ENCODE assay signal across 8 mouse cellular contexts in the genomic region with DNA sequence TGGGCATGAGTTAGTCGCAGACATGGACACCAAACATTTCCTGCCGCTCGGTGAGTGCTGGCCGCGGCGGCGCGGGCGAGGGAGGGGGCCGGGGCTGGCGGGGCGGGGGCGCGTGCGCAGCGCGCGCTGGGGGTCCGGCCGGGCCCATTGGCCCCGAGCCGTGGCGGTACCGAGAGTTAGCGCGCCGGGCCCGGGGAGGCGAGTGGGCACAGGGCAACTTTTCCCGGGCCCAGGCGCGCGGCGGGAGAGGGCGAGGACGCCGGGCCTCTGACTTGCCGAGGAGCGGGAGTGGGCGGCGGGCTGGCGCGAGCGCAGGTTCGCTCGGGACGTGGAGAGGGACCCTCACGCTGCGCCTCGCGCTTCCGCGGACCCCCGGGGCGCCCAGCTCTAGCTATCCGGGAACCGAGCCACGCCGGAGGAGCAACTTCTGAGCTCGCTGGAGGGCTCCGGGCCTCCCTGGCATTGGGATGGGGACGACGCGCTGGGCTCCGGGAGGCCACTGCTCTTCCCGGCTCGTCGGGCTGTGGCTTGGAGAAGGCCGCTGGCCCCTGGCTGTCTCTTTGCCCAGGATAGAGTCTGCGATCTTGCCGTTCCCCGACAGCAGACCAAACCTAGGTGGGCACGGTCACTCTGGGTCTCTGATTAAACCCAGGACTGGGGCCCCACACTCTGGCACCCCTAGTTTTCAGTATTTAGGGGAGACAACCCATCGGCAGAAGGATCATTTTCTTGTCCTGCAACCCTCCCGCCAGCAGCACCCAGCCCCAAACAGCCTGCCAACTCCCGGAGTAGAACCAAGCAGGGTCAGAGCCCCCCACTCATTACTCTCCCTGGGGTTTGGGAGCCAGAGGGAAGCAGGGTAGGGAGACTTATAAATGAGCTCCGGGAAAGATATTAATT. TPM values are rescaled to one million over a fixed set of nuclear protein-coding genes. Genes with fewer than 3 reads are reported as not detected.
DNase-seq lines count a peak whose midpoint lies in the region; ATAC-seq and TF ChIP-seq lines count a peak whose summit lies in the region.

No protein-coding gene starts in this region.

- ATAC-seq in forebrain, embryonic 12.5 days (ENCODE audit: low FRiP score), result peak; percentile 45; the same call in 1 of the 2 replicates
- no peak; the same call in 1 of the 2 replicates for ATAC-seq in hindbrain, embryonic 13.5 days (ENCODE audit: low FRiP score)
- no peak; the same call in 1 of the 2 replicates for ATAC-seq in liver, embryonic 11.5 days (replicated peaks; ENCODE audit: low FRiP score)
- peak; percentile 14; the same call in 1 of the 2 replicates for ATAC-seq in neural tube, embryonic 11.5 days (ENCODE audit: insufficient read depth, low FRiP score, low TSS enrichment)

- peak overlapping the region; percentile 21; the same call in 1 of the 2 replicates for H3K27ac ChIP-seq in bone marrow, adult 2 months (ENCODE audit: control insufficient read depth, insufficient read depth, low read depth, low read length, poor library complexity)
- H3K27ac ChIP-seq in forebrain, embryonic 12.5 days, result peak overlapping the region; percentile 89
- peak overlapping the region; percentile 90 for H3K27ac ChIP-seq in hindbrain, embryonic 13.5 days
- H3K27ac ChIP-seq in liver, embryonic 11.5 days (ENCODE audit: low read depth, low read length), result peak overlapping the region; percentile 83
- peak overlapping the region; percentile 92 for H3K27ac ChIP-seq in neural tube, embryonic 11.5 days (ENCODE audit: low read depth, low read length)

- TF ChIP-seq CTCF in bone marrow, adult 2 months (IDR thresholded peaks at IDR 0.05; ENCODE audit: control insufficient read depth, insufficient read depth, low read length), result no peak

- no peaks in the 10 kb centered on the region for H3K36me3 ChIP-seq in forebrain, embryonic 12.5 days (replicated peaks)
- no peaks in the 10 kb centered on the region for H3K36me3 ChIP-seq in hindbrain, embryonic 13.5 days
- no peaks in the 10 kb centered on the region for H3K36me3 ChIP-seq in liver, embryonic 11.5 days (ENCODE audit: control insufficient read depth, insufficient read depth, low read length)
- no peaks in the 10 kb centered on the region for H3K36me3 ChIP-seq in neural tube, embryonic 11.5 days (ENCODE audit: control insufficient read depth, insufficient read depth, low read length)

- H3K4me3 ChIP-seq in bone marrow, adult 2 months (replicated peaks; ENCODE audit: control insufficient read depth, low read depth, low read length), result peak overlapping the region; percentile 51
- H3K4me3 ChIP-seq in forebrain, embryonic 12.5 days (replicated peaks), result peak overlapping the region; percentile 92
- peak overlapping the region; percentile 78 for H3K4me3 ChIP-seq in hindbrain, embryonic 13.5 days
- H3K4me3 ChIP-seq in liver, embryonic 11.5 days (ENCODE audit: low read depth, low read length), result peak overlapping the region; percentile 78
- peak overlapping the region; percentile 89 for H3K4me3 ChIP-seq in neural tube, embryonic 11.5 days (ENCODE audit: low read depth, low read length)

- WGBS in bone marrow, adult 2 months, result 1% methylated on average over 70 of the region's 77 CpGs
- WGBS in forebrain, embryonic 12.5 days, result under 1% methylated on average over 75 of the region's 77 CpGs
- WGBS in hindbrain, embryonic 13.5 days, result under 1% methylated on average over 61 of the region's 77 CpGs
- WGBS in liver, embryonic 11.5 days, result under 1% methylated on average over 64 of the region's 77 CpGs
- WGBS in neural tube, embryonic 11.5 days, result under 1% methylated on average over 50 of the region's 77 CpGs

- peaks cover 28% of the 10 kb centered on the region for H3K27me3 ChIP-seq in forebrain, embryonic 12.5 days
- H3K27me3 ChIP-seq in hindbrain, embryonic 13.5 days, result 0 out of 2 replicates have a peak, but pooled peaks cover 3% of the 10 kb centered on the region
- H3K27me3 ChIP-seq in liver, embryonic 11.5 days (replicated peaks; ENCODE audit: control insufficient read depth, insufficient read depth, low read length), result peaks cover 10% of the 10 kb centered on the region; the same call in 1 of the 2 replicates
- no peaks in the 10 kb centered on the region for H3K27me3 ChIP-seq in neural tube, embryonic 11.5 days (ENCODE audit: control insufficient read depth, insufficient read depth, low read length)

- no peaks in the 10 kb centered on the region for H3K9me3 ChIP-seq in forebrain, embryonic 12.5 days
- no peaks in the 10 kb centered on the region for H3K9me3 ChIP-seq in hindbrain, embryonic 13.5 days
- H3K9me3 ChIP-seq in liver, embryonic 11.5 days (ENCODE audit: control insufficient read depth, low read length), result no peaks in the 10 kb centered on the region
- H3K9me3 ChIP-seq in neural tube, embryonic 11.5 days (ENCODE audit: control insufficient read depth, low read length), result no peaks in the 10 kb centered on the region

- peak overlapping the region; percentile 89 for H3K4me2 ChIP-seq in forebrain, embryonic 12.5 days
- peak overlapping the region; percentile 91 for H3K4me2 ChIP-seq in hindbrain, embryonic 13.5 days
- H3K4me2 ChIP-seq in liver, embryonic 11.5 days, result peak overlapping the region; percentile 75
- peak overlapping the region; percentile 94 for H3K4me2 ChIP-seq in neural tube, embryonic 11.5 days (ENCODE audit: low read depth)

- peak; percentile 65 for DNase-seq in ovary, postnatal 36 days (ENCODE audit: low spot score)
- DNase-seq in ovary, postnatal 10 days (ENCODE audit: low spot score), result no peak
- peak; percentile 62 for DNase-seq in liver, embryonic 11.5 days (ENCODE audit: low spot score)
- DNase-seq in neural tube, embryonic 11.5 days (ENCODE audit: low spot score), result peak; percentile 59
- no peak for DNase-seq in spleen, postnatal 36 days (ENCODE audit: low spot score in 2 of 2)

- H3K9ac ChIP-seq in forebrain, embryonic 12.5 days, result peak overlapping the region; percentile 93
- peak overlapping the region; percentile 91 for H3K9ac ChIP-seq in hindbrain, embryonic 13.5 days
- H3K9ac ChIP-seq in liver, embryonic 11.5 days (ENCODE audit: low read depth, low read length), result peak overlapping the region; percentile 86
- H3K9ac ChIP-seq in neural tube, embryonic 11.5 days (ENCODE audit: low read length), result peak overlapping the region; percentile 91

- no peak for TF ChIP-seq POLR2A in bone marrow, adult 2 months (IDR thresholded peaks at IDR 0.05; ENCODE audit: borderline replicate concordance, control insufficient read depth, low read depth, low read length)

- no peaks in the 10 kb centered on the region for H3K4me1 ChIP-seq in bone marrow, adult 2 months (ENCODE audit: control insufficient read depth, insufficient read depth, low read length)
- H3K4me1 ChIP-seq in forebrain, embryonic 12.5 days, result peaks cover 53% of the 10 kb centered on the region
- H3K4me1 ChIP-seq in hindbrain, embryonic 13.5 days (replicated peaks), result peaks cover 63% of the 10 kb centered on the region
- peaks cover 37% of the 10 kb centered on the region for H3K4me1 ChIP-seq in liver, embryonic 11.5 days (replicated peaks; ENCODE audit: control insufficient read depth, insufficient read depth, low read length)
- H3K4me1 ChIP-seq in neural tube, embryonic 11.5 days (ENCODE audit: control insufficient read depth, insufficient read depth, low read length), result peaks cover 43% of the 10 kb centered on the region

RNA-seq across cellular contexts. Expression of a gene that starts 1.4 kb away (rescaled TPM):
- 4.9 and 7.3 TPM in 2 replicates for polyA plus RNA-seq in bone marrow, adult 2 months (2011; ENCODE audit: insufficient read depth, insufficient read length, low replicate concordance, missing spikeins)
- polyA plus RNA-seq in forebrain, embryonic 12.5 days (2016; fragmentation: Nextera tagmentation; extraction: Ambion mirVana), result 6.7 and 7.8 TPM in 2 replicates
- polyA plus RNA-seq in hindbrain, embryonic 13.5 days (2015; fragmentation: Nextera tagmentation; extraction: Ambion mirVana), result 4.6 and 4.7 TPM in 2 replicates
- polyA plus RNA-seq in liver, embryonic 11.5 days (2014; fragmentation: Nextera tagmentation; extraction: Ambion mirVana), result 5.2 and 5.5 TPM in 2 replicates
- polyA plus RNA-seq in neural tube, embryonic 11.5 days (2014; fragmentation: Nextera tagmentation; extraction: Ambion mirVana), result 6.8 and 7.2 TPM in 2 replicates

Comparison
In these comparisons a context has a peak if more than half of its experiments do, and no peak if none do; other contexts are left out.
1. DNase-seq: peak in ovary, postnatal 36 days (single experiment), liver, embryonic 11.5 days (single experiment) and neural tube, embryonic 11.5 days (single experiment); none in ovary, postnatal 10 days (single experiment) and spleen, postnatal 36 days (0 of 2).
2. H3K27ac ChIP-seq: peak in every context shown above with its lines; median percentile 92 in neural tube, embryonic 11.5 days; 90 in hindbrain, embryonic 13.5 days; 89 in forebrain, embryonic 12.5 days; 83 in liver, embryonic 11.5 days; 21 in bone marrow, adult 2 months.
3. ATAC-seq: peak in forebrain, embryonic 12.5 days (single experiment) and neural tube, embryonic 11.5 days (single experiment); none in hindbrain, embryonic 13.5 days (single experiment) and liver, embryonic 11.5 days (single experiment).
4. Peak in every context shown above with its lines, with median percentiles within 50 percentile points of each other: H3K4me3 ChIP-seq, H3K4me2 ChIP-seq and H3K9ac ChIP-seq.